Mouse (Mus musculus): ENCODE measurements around the gene Sphk1. TPM values are rescaled to one million over a fixed set of nuclear protein-coding genes. Genes with fewer than 3 reads are reported as not detected.

The Sphk1 gene
- polyA plus RNA-seq, 1 experiment from 2014 or later: 11.0 TPM

GRCm38 (mm10) chr11:116532262-116532809, 1.6 kb downstream of the Sphk1 start:
- Histone ChIP-seq H3K9me3 (no peaks in the 10 kb centered on the region), H3K27ac (replicated peaks) (0 out of 2 replicates have a peak overlapping the region, but pooled peaks have one; percentile 14), H3K36me3 (0 out of 2 replicates have a peak, but pooled peaks cover 1% of the 10 kb centered on the region), H3K4me1 (replicated peaks) (peaks cover 43% of the 10 kb centered on the region), H3K4me2 (peak overlapping the region; percentile 87), H3K4me3 (peak overlapping the region; percentile 44), H3K9ac (peak overlapping the region; percentile 32), H3K27me3 (peaks cover 44% of the 10 kb centered on the region)
- WGBS: under 1% methylated on average over 30 of the region's 30 CpGs
- no peak for ATAC-seq (ENCODE audit: low FRiP score, low read depth)

DNA sequence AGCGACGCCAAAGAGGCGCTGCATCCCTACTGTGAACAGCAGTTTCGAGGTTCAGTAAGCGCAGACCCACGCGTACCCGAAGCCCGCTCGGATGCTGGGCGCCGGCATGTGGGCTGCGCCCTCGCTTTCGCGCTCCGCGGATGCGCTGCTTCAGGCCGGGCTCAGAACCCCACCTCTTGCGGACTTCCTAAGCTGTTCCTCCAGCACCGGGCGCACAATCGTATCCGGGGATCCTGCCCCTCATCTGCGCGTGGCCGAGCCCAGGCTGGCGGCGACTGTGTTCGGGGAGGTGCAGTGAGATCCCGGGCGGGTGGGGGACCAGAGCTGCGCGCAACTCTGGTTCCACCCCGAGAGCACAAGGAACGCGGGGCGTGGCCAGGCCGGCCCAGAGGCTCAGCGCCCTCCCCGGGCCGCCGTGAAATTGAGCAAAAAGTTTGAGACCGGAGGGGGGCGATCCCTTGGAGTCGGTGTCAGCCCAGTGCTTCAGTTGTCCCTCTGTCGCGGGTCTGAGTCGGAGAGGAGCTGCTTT, 2.1 kb downstream of the Sphk1 start:
- Histone ChIP-seq H3K27me3 (peaks cover 44% of the 10 kb centered on the region), H3K4me2 (peak overlapping the region; percentile 87), H3K36me3 (0 out of 2 replicates have a peak, but pooled peaks cover 6% of the 10 kb centered on the region), H3K9me3 (no peaks in the 10 kb centered on the region), H3K27ac (replicated peaks) (0 out of 2 replicates have a peak overlapping the region, but pooled peaks have one; percentile 14), H3K4me1 (replicated peaks) (peaks cover 43% of the 10 kb centered on the region), H3K9ac (peak overlapping the region; percentile 32), H3K4me3 (peak overlapping the region; percentile 44)
- WGBS: under 1% methylated on average over 50 of the region's 50 CpGs
- 0 out of 2 replicates have a peak, but pooled peaks have one; percentile 5 for ATAC-seq (ENCODE audit: low FRiP score, low read depth)

DNA sequence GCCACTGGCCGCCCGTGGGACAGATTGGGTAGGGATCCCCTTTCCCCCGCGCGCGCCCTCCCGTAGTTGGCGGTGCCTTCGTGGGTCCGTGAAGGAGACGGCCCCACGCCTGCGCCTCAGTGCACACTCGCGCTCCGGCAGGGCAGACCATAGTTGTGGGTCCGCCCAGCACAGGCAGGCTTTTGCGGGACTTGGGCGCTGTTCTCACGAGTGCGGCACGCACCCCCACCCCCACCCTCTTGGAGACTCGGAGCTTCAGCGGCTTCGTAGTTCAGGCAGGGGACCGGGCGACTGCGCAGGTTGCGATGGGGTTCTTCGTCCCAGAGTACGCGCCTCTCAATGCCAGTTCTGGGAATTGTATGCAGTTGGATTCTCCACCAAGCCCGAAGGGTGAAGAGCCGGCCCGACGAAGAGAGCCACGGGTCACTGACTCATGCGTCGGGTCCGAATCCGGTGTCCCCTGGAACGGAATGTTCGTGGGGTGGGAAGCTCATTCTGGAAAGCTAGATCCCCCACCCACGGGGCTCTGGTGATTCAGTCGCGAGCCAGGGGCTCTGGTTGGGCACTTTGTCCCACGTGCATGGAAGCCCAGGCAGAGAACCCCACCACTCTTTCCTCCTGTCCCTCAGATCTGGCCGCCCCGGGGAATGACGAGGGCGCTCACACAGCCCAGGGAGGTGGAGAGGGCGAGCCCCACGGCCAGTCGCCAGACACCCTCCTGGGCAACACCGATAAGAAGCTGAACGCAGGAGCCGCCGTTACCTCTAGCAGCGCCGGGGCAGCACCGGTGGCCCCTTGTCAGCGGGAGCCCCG, 2.8 kb downstream of the Sphk1 start:
- peaks cover 44% of the 10 kb centered on the region for H3K27me3 ChIP-seq
- peak; percentile 46; the same call in 1 of the 2 replicates for ATAC-seq (ENCODE audit: low FRiP score, low read depth)
- peak overlapping the region; percentile 32 for H3K9ac ChIP-seq
- peaks cover 12% of the 10 kb centered on the region for H3K36me3 ChIP-seq
- H3K27ac ChIP-seq (replicated peaks): no peak overlapping the region
- peak overlapping the region; percentile 44 for H3K4me3 ChIP-seq
- no peaks in the 10 kb centered on the region for H3K9me3 ChIP-seq
- H3K4me2 ChIP-seq: peak overlapping the region; percentile 87
- peaks cover 43% of the 10 kb centered on the region for H3K4me1 ChIP-seq (replicated peaks)
- WGBS: under 1% methylated on average over 58 of the region's 63 CpGs

DNA sequence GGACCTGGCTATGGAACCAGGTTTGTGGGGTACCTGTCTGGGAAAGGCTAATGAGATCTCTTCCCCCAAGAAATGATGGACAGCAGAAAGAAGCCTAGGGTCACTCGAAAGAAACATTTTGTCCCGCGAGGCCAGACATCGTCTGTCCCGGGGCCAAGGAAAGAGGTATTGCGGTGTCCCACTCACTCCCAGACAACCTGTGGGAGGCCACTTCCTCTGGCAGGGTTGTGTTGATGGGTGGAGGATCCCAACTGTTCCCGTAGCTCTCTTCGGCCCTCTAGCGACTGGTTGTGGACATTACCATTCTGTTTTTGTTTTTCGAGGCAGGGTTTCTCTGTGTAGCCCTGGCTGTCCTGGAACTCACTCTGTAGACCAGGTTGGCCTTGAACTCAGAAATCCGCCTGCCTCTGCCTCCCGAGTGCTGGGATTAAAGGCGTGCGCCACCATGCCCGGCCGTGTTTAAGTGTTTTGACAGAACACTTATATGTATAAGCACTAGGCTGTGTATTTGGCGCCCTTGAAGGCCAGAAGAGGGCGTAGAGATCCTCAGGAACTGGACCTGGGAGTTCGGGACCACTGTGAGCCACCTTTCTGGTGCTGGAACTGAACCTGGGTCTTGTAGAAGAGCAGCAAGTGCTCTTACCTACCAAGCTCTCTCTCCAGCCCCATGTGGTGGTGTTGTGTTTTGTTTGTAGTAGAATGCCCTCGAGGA, 3.6 kb downstream of the Sphk1 start:
- WGBS: 21% methylated on average over 20 of the region's 20 CpGs
- Histone ChIP-seq H3K4me2 (peak overlapping the region; percentile 87), H3K27me3 (peaks cover 44% of the 10 kb centered on the region), H3K9ac (0 out of 2 replicates have a peak overlapping the region, but pooled peaks have one; percentile 32), H3K9me3 (no peaks in the 10 kb centered on the region), H3K4me3 (peak overlapping the region; percentile 44), H3K4me1 (replicated peaks) (peaks cover 43% of the 10 kb centered on the region), H3K27ac (replicated peaks) (no peak overlapping the region), H3K36me3 (peaks cover 20% of the 10 kb centered on the region)
- ATAC-seq (ENCODE audit: low FRiP score, low read depth): no peak

- Histone ChIP-seq H3K27ac (replicated peaks) (no peak overlapping the region), H3K4me1 (replicated peaks) (peaks cover 25% of the 10 kb centered on the region), H3K4me3 (no peak overlapping the region), H3K9ac (no peak overlapping the region), H3K4me2 (no peak overlapping the region), H3K27me3 (peaks cover 24% of the 10 kb centered on the region), H3K9me3 (no peaks in the 10 kb centered on the region), H3K36me3 (peaks cover 41% of the 10 kb centered on the region)
- WGBS: 91% methylated on average over 7 of the region's 7 CpGs
- ATAC-seq (ENCODE audit: low FRiP score, low read depth): no peak
These were observed 6.0 kb downstream of the Sphk1 start for GRCm38 (mm10) chr11:116536685-116537084.

DNA sequence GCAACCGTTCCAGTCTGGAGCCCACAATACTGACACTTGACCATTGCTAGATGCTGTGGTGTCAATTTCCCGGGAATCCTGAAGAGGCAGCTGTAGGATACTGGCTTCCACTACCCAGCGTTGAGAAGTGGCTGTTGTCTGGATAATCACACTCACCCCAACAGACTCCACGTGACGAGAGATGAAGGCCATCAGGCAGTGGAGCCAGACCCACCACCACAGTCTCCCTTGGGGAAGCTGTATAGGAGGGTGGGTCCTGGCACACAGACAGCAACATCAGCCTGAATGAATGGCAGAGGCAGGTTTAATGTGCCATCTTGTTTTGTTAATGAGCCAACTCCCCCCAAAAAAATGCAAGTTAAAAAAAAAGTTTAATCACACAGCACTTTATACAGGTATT, 6.7 kb downstream of the Sphk1 start:
- Histone ChIP-seq H3K9me3 (no peaks in the 10 kb centered on the region), H3K4me2 (no peak overlapping the region), H3K27me3 (peaks cover 19% of the 10 kb centered on the region), H3K36me3 (peaks cover 48% of the 10 kb centered on the region), H3K27ac (replicated peaks) (no peak overlapping the region), H3K4me1 (replicated peaks) (peaks cover 18% of the 10 kb centered on the region), H3K9ac (no peak overlapping the region), H3K4me3 (no peak overlapping the region)
- WGBS: 64% methylated on average over 5 of the region's 5 CpGs
- no peak for ATAC-seq (ENCODE audit: low FRiP score, low read depth)

DNA sequence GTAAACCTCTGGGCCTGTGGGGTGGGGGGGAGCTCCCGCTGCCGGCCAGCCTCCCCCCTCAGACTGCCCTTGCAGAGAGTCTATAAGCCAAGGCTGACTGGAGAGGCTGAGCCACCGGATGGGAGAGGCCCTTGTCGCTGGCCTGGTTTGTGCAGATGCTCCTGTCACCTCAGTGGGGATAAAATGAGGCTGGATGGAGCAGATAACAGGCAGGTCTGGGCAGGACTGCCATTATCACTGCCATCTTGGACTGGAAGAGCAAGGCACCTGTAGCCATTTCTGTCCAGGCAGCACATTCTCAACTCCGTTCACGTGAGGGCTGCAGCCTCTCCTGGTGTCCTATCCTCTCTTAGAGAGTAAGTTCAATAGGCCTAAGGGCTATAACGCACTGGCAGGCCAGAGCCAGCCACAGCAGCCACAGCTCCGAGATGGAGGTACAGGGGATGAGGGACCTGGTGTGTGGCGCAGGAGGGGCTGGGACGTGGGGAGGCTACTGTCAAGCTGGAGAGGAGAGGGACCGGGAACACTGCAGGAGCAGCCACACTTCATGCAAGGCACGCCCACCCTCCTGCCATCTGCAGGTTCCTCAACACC, 7.5 kb downstream of the Sphk1 start:
- Histone ChIP-seq H3K27me3 (peaks cover 16% of the 10 kb centered on the region), H3K4me1 (replicated peaks) (peaks cover 10% of the 10 kb centered on the region), H3K4me2 (no peak overlapping the region), H3K4me3 (no peak overlapping the region), H3K9ac (no peak overlapping the region), H3K9me3 (no peaks in the 10 kb centered on the region), H3K36me3 (peaks cover 55% of the 10 kb centered on the region), H3K27ac (replicated peaks) (no peak overlapping the region)
- 89% methylated on average over 12 of the region's 12 CpGs for WGBS
- no peak for ATAC-seq (ENCODE audit: low FRiP score, low read depth)

DNA sequence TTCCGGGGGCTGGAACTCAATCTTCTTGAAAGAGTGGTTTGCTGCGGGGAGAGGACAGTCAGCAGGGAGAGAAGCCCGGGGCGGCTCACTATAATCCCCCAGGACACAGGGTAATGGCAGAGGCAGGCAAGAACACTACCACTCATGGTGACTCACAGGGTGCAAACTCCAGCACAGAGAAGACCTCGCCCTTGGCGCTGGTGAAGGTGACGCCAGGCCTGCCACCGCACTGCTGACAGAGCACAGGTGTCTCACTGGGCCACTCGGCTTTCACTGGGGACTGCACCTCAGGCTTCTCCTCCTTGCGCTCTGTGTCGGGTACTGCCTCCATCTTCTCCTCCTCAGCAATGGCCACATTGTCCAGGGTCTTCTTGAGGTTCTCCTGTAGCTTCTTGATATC, 10.5 kb downstream of the Sphk1 start:
- H3K9me3 ChIP-seq: no peaks in the 10 kb centered on the region
- H3K4me2 ChIP-seq: no peak overlapping the region
- H3K27me3 ChIP-seq: no peaks in the 10 kb centered on the region
- no peak overlapping the region for H3K27ac ChIP-seq (replicated peaks)
- no peak overlapping the region for H3K9ac ChIP-seq
- no peak overlapping the region for H3K4me3 ChIP-seq
- no peaks in the 10 kb centered on the region for H3K4me1 ChIP-seq (replicated peaks)
- 95% methylated on average over 11 of the region's 11 CpGs for WGBS
- H3K36me3 ChIP-seq: peaks cover 84% of the 10 kb centered on the region
- no peak for ATAC-seq (ENCODE audit: low FRiP score, low read depth)

- peaks cover 83% of the 10 kb centered on the region for H3K36me3 ChIP-seq
- peaks cover 3% of the 10 kb centered on the region; the same call in 1 of the 2 replicates for H3K4me1 ChIP-seq (replicated peaks)
- H3K4me3 ChIP-seq: no peak overlapping the region
- H3K27me3 ChIP-seq: no peaks in the 10 kb centered on the region
- H3K9ac ChIP-seq: no peak overlapping the region
- H3K27ac ChIP-seq (replicated peaks): no peak overlapping the region
- WGBS: 89% methylated on average over 4 of the region's 4 CpGs
- H3K4me2 ChIP-seq: no peak overlapping the region
- no peaks in the 10 kb centered on the region for H3K9me3 ChIP-seq
- no peak for ATAC-seq (ENCODE audit: low FRiP score, low read depth)
These were observed 12.4 kb downstream of the Sphk1 start for GRCm38 (mm10) chr11:116543110-116543509.

DNA sequence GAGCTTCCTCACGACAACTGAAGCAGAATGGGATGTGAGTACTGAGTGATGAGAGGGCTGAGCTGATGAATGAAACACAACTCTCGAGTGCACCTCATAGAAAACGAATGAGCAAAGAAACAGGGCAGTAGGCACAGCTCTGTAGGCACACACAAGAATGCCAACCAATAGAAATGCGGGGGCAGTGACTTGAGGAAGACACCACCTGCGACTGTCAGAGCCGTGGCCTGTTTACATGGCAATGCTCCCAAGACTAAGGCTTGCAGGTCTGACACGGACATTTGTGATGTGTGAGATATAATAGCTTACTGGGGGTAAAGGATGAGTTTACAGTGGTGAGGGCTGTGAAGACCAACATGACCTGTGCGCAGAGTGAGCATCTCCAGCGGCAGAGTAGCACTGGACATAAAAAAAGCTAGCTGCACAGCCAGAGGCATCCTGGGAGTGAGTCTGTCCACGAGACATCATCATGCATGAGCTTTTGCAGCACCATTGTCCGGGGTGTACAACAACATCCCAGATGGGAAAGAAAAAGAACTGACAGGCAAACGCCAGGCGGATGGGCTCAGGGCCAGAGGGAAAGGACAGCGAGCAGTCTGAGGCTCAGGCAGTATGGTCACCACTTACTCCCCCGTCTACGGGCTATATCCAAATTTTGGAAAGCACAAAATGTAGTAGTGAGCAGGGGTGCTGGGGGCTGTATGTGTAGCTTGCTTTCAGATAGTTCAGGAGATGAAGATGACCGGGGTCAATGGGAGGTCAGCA, 16.8 kb downstream of the Sphk1 start:
- H3K27me3 ChIP-seq: no peaks in the 10 kb centered on the region
- H3K4me2 ChIP-seq: no peak overlapping the region
- no peak overlapping the region for H3K4me3 ChIP-seq
- H3K4me1 ChIP-seq (replicated peaks): peaks cover 26% of the 10 kb centered on the region
- 74% methylated on average over 17 of the region's 17 CpGs for WGBS
- no peak overlapping the region for H3K27ac ChIP-seq (replicated peaks)
- peaks cover 46% of the 10 kb centered on the region for H3K36me3 ChIP-seq
- no peak overlapping the region for H3K9ac ChIP-seq
- no peak for ATAC-seq (ENCODE audit: low FRiP score, low read depth)
- H3K9me3 ChIP-seq: no peaks in the 10 kb centered on the region

- Histone ChIP-seq H3K27me3 (no peaks in the 10 kb centered on the region), H3K27ac (replicated peaks) (no peak overlapping the region), H3K4me3 (no peak overlapping the region), H3K9me3 (no peaks in the 10 kb centered on the region), H3K4me2 (no peak overlapping the region), H3K4me1 (replicated peaks) (peaks cover 26% of the 10 kb centered on the region), H3K9ac (no peak overlapping the region), H3K36me3 (peaks cover 34% of the 10 kb centered on the region)
- 94% methylated on average over 9 of the region's 9 CpGs for WGBS
- ATAC-seq (ENCODE audit: low FRiP score, low read depth): no peak
These were observed 18.1 kb downstream of the Sphk1 start for GRCm38 (mm10) chr11:116548780-116549179.

All from hindbrain, embryonic 15.5 days (tissue).